Mouse (Mus musculus) lung, postnatal 0 days (tissue): ENCODE measurements around the gene Plekhm2.

Experiments used
- CTCF ChIP-seq: IDR thresholded peaks from 2 replicates; pipeline ENCODE4 v1.5.1; 2016; ENCODE audit warnings: antibody characterized with exemption, mild to moderate bottlenecking
- EP300 ChIP-seq: IDR thresholded peaks from 2 replicates; pipeline ENCODE4 v1.6.1; 2016; ENCODE audit warnings: antibody characterized with exemption, mild to moderate bottlenecking, control low read depth

- no peak for TF ChIP-seq EP300
- TF ChIP-seq CTCF, result no peak
These were observed 10.9 kb downstream of the Plekhm2 start for GRCm38 (mm10) chr4:141653813-141654212.
